Mouse (Mus musculus) heart, embryonic 13.5 days (tissue): ENCODE measurements around the gene Pax5. TPM values are rescaled to one million over a fixed set of nuclear protein-coding genes. Genes with fewer than 3 reads are reported as not detected.

Experiments used
- ATAC-seq: fragments of 200-750 bp; cut with Nextera tagmentation; 2 replicates; pipeline ENCODE4 v1.8.0; 2017; ENCODE audit warnings: moderate TSS enrichment; ENCODE audit not compliant: insufficient number of reproducible peaks, low FRiP score, low TSS enrichment; ENCODE audit errors: extremely low read depth
- H3K27ac ChIP-seq: fragments of 300-500 bp; sonication (generic); replicated peaks from 2 replicates; pipeline ENCODE4 v1.5.1; 2015; ENCODE audit warnings: moderate library complexity, mild to moderate bottlenecking, inconsistent platforms
- H3K27me3 ChIP-seq: fragments of 300-500 bp; sonication (generic); replicated peaks from 2 replicates; pipeline ENCODE4 v1.6.1; 2015; ENCODE audit warnings: mild to moderate bottlenecking, inconsistent platforms
- H3K36me3 ChIP-seq: fragments of 300-500 bp; sonication (generic); 2 replicates; pipeline ENCODE4 v1.6.1; 2015; ENCODE audit warnings: mild to moderate bottlenecking, inconsistent platforms
- H3K4me1 ChIP-seq: fragments of 300-500 bp; sonication (generic); 2 replicates; pipeline ENCODE4 v1.6.1; 2015; ENCODE audit warnings: inconsistent platforms
- H3K4me2 ChIP-seq: fragments of 300-500 bp; sonication (generic); 2 replicates; pipeline ENCODE4 v1.6.1; 2015; ENCODE audit warnings: inconsistent platforms, mild to moderate bottlenecking, moderate library complexity
- H3K4me3 ChIP-seq: fragments of 300-500 bp; sonication (generic); 2 replicates; pipeline ENCODE4 v1.5.1; 2015; ENCODE audit warnings: moderate library complexity, mild to moderate bottlenecking, inconsistent platforms
- H3K9ac ChIP-seq: fragments of 300-500 bp; sonication (generic); 2 replicates; pipeline ENCODE4 v1.6.1; 2015; ENCODE audit warnings: inconsistent platforms, mild to moderate bottlenecking, moderate library complexity
- H3K9me3 ChIP-seq: fragments of 300-500 bp; sonication (generic); 2 replicates; pipeline ENCODE4 v1.6.1; 2016; ENCODE audit warnings: inconsistent platforms
- WGBS: fragments of 180-500 bp; shearing (Covaris S2); methylation state at CpG from one replicate; pipeline ENCODE4 v1.1.7; 2015; ENCODE audit warnings: mixed read lengths; 5-methylcytosine and 5-hydroxymethylcytosine counted together
- polyA plus RNA-seq: library from polyadenylated mRNA; unstranded; fragments of >200 nt; fragmentation: Nextera tagmentation; extraction: Ambion mirVana; gene quantifications from 2 replicates; pipeline ENCODE4 v1.2.1, GENCODE M21; 2015

Pax5 gene
- polyA plus RNA-seq, 1 experiment from 2014 or later: 0.07 TPM

- ATAC-seq: no peak
- WGBS: under 1% methylated on average over 81 of the region's 81 CpGs
- Histone ChIP-seq H3K9me3 (no peaks in the 10 kb centered on the region), H3K4me3 (peak overlapping the region; percentile 63), H3K27ac (no peak overlapping the region), H3K4me1 (peaks cover 10% of the 10 kb centered on the region), H3K4me2 (peak overlapping the region; percentile 97), H3K36me3 (no peaks in the 10 kb centered on the region), H3K27me3 (peaks cover 91% of the 10 kb centered on the region), H3K9ac (peak overlapping the region; percentile 71)
Measured at GRCm38 (mm10) chr4:44664004-44664766, 46.1 kb downstream of the Pax5 start.

- Histone ChIP-seq H3K36me3 (no peaks in the 10 kb centered on the region), H3K4me3 (peak overlapping the region; percentile 63), H3K9ac (no peak overlapping the region), H3K27me3 (peaks cover 96% of the 10 kb centered on the region), H3K4me2 (peak overlapping the region; percentile 97), H3K27ac (no peak overlapping the region), H3K4me1 (peaks cover 10% of the 10 kb centered on the region), H3K9me3 (no peaks in the 10 kb centered on the region)
- 22% methylated on average over 10 of the region's 10 CpGs for WGBS
- no peak for ATAC-seq
Measured at GRCm38 (mm10) chr4:44663489-44663888, 46.8 kb downstream of the Pax5 start.

- H3K4me1 ChIP-seq: no peaks in the 10 kb centered on the region
- no peak overlapping the region for H3K4me3 ChIP-seq
- no peak for ATAC-seq
- peaks cover 2% of the 10 kb centered on the region; the same call in 1 of the 2 replicates for H3K9me3 ChIP-seq
- no peak overlapping the region for H3K27ac ChIP-seq
- H3K9ac ChIP-seq: no peak overlapping the region
- no peaks in the 10 kb centered on the region for H3K36me3 ChIP-seq
- H3K4me2 ChIP-seq: no peak overlapping the region
- 72% methylated on average over 4 of the region's 4 CpGs for WGBS
- H3K27me3 ChIP-seq: no peaks in the 10 kb centered on the region; the same call in 1 of the 2 replicates
Measured at GRCm38 (mm10) chr4:44645181-44645580, 65.1 kb downstream of the Pax5 start.

- H3K36me3 ChIP-seq: no peaks in the 10 kb centered on the region
- H3K4me2 ChIP-seq: no peak overlapping the region
- no peak for ATAC-seq
- peaks cover 2% of the 10 kb centered on the region; the same call in 1 of the 2 replicates for H3K9me3 ChIP-seq
- H3K27me3 ChIP-seq: no peaks in the 10 kb centered on the region; the same call in 1 of the 2 replicates
- H3K4me3 ChIP-seq: no peak overlapping the region
- no peak overlapping the region for H3K27ac ChIP-seq
- WGBS: 74% methylated on average over 12 of the region's 12 CpGs
- no peaks in the 10 kb centered on the region for H3K4me1 ChIP-seq
- no peak overlapping the region for H3K9ac ChIP-seq
Measured at GRCm38 (mm10) chr4:44641831-44642587, 68.3 kb downstream of the Pax5 start.

GRCm38 (mm10) chr4:44635618-44636017 lies 74.7 kb downstream of the Pax5 start:
- H3K4me2 ChIP-seq: no peak overlapping the region
- H3K4me3 ChIP-seq: no peak overlapping the region
- peaks cover 13% of the 10 kb centered on the region; the same call in 1 of the 2 replicates for H3K27me3 ChIP-seq
- no peaks in the 10 kb centered on the region for H3K9me3 ChIP-seq
- H3K9ac ChIP-seq: no peak overlapping the region
- H3K27ac ChIP-seq: no peak overlapping the region
- 69% methylated on average over 3 of the region's 3 CpGs for WGBS
- no peaks in the 10 kb centered on the region for H3K36me3 ChIP-seq
- ATAC-seq: no peak
- H3K4me1 ChIP-seq: peaks cover 8% of the 10 kb centered on the region

GRCm38 (mm10) chr4:44633694-44634524 lies 76.4 kb downstream of the Pax5 start:
- 17% methylated on average over 12 of the region's 12 CpGs for WGBS
- peak overlapping the region; percentile 25; the same call in 1 of the 2 replicates for H3K9ac ChIP-seq
- H3K4me1 ChIP-seq: peaks cover 8% of the 10 kb centered on the region
- H3K4me3 ChIP-seq: no peak overlapping the region
- H3K9me3 ChIP-seq: no peaks in the 10 kb centered on the region
- H3K4me2 ChIP-seq: peak overlapping the region; percentile 41
- H3K27ac ChIP-seq: no peak overlapping the region
- peaks cover 20% of the 10 kb centered on the region; the same call in 1 of the 2 replicates for H3K27me3 ChIP-seq
- ATAC-seq: no peak
- H3K36me3 ChIP-seq: no peaks in the 10 kb centered on the region

- Histone ChIP-seq H3K27ac (no peak overlapping the region), H3K9me3 (no peaks in the 10 kb centered on the region), H3K4me3 (no peak overlapping the region), H3K9ac (no peak overlapping the region), H3K36me3 (no peaks in the 10 kb centered on the region), H3K27me3 (peaks cover 15% of the 10 kb centered on the region; the same call in 1 of the 2 replicates), H3K4me1 (peaks cover 8% of the 10 kb centered on the region), H3K4me2 (no peak overlapping the region)
- ATAC-seq: no peak
- 51% methylated on average over 6 of the region's 6 CpGs for WGBS
Measured at GRCm38 (mm10) chr4:44630059-44630458, 80.2 kb downstream of the Pax5 start.

- no peaks in the 10 kb centered on the region for H3K36me3 ChIP-seq
- no peak overlapping the region for H3K27ac ChIP-seq
- no peak overlapping the region for H3K9ac ChIP-seq
- no peak for ATAC-seq
- no peak overlapping the region for H3K4me2 ChIP-seq
- H3K9me3 ChIP-seq: no peaks in the 10 kb centered on the region
- H3K4me3 ChIP-seq: no peak overlapping the region
- 0 out of 2 replicates have a peak, but pooled peaks cover 7% of the 10 kb centered on the region for H3K27me3 ChIP-seq
- H3K4me1 ChIP-seq: no peaks in the 10 kb centered on the region
Measured at GRCm38 (mm10) chr4:44627890-44628289, 82.4 kb downstream of the Pax5 start.

GRCm38 (mm10) chr4:44625108-44625424 lies 85.2 kb downstream of the Pax5 start:
- H3K4me2 ChIP-seq: no peak overlapping the region
- no peak overlapping the region for H3K9ac ChIP-seq
- H3K9me3 ChIP-seq: no peaks in the 10 kb centered on the region
- no peak overlapping the region for H3K27ac ChIP-seq
- no peaks in the 10 kb centered on the region for H3K36me3 ChIP-seq
- no peaks in the 10 kb centered on the region for H3K4me1 ChIP-seq
- no peak for ATAC-seq
- WGBS: 86% methylated on average over 6 of the region's 6 CpGs
- no peak overlapping the region for H3K4me3 ChIP-seq
- 0 out of 2 replicates have a peak, but pooled peaks cover 6% of the 10 kb centered on the region for H3K27me3 ChIP-seq

- Histone ChIP-seq H3K4me3 (no peak overlapping the region), H3K4me1 (no peaks in the 10 kb centered on the region), H3K27me3 (0 out of 2 replicates have a peak, but pooled peaks cover 3% of the 10 kb centered on the region), H3K36me3 (no peaks in the 10 kb centered on the region), H3K9ac (no peak overlapping the region), H3K27ac (no peak overlapping the region), H3K4me2 (no peak overlapping the region), H3K9me3 (no peaks in the 10 kb centered on the region)
- no peak for ATAC-seq
- 74% methylated on average over 12 of the region's 12 CpGs for WGBS
Measured at GRCm38 (mm10) chr4:44624232-44625107, 85.8 kb downstream of the Pax5 start.
